Mouse (Mus musculus): ENCODE results near the gene Hdac4. TPM values are rescaled to one million over a fixed set of nuclear protein-coding genes. Genes with fewer than 3 reads are reported as not detected.

The Hdac4 gene
- total RNA-seq, 2 experiments from 2014 or later, result 3.1 to 3.4 TPM

DNA sequence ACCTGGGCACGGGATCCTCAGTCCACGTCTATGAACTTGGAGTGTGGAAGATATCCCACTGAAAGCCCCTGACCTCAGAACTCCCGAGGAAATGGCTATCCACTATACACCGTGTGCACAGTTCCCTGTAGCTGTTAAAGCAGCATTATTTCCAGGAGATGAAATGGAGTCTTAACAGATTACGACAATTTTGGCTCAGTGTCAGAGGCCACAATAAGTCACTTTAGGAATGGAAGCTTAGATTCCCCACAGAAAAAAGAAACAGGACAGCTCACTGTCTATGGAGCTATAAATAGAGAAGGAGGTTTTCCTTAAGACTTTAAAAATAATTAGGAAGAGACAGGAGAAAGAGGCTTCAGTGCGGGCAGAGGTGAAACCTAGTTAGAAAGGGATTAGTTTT lies 120.2 kb downstream of the Hdac4 start:
- ATAC-seq (replicated peaks; ENCODE audit: low FRiP score, poor library complexity, severe bottlenecking), result no peak

- ATAC-seq (replicated peaks; ENCODE audit: low FRiP score, poor library complexity, severe bottlenecking), result no peak
These were observed 120.8 kb downstream of the Hdac4 start for GRCm38 (mm10) chr1:92074655-92075054.

GRCm38 (mm10) chr1:92069932-92070677 lies 125.4 kb downstream of the Hdac4 start:
- no peak for ATAC-seq (replicated peaks; ENCODE audit: low FRiP score, poor library complexity, severe bottlenecking)

DNA sequence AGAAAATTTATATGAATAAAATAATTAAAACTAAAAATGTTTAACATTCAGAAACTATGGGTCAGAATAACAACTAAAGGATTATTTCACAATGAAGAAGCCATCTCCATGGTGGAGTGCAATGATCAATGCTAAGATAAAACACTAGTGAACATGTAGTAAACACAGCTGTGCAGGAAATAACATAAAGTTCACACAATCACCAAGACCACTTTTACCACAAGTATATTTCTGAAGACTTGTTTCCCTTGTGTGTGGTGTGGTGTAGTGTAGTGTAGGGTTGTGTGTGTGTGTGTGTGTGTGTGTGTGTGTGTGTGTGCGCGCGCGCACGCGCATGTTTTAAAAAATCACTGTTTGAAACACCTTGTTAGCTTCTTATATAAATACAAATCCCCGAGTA lies 126.0 kb downstream of the Hdac4 start:
- ATAC-seq (replicated peaks; ENCODE audit: low FRiP score, poor library complexity, severe bottlenecking), result no peak

DNA sequence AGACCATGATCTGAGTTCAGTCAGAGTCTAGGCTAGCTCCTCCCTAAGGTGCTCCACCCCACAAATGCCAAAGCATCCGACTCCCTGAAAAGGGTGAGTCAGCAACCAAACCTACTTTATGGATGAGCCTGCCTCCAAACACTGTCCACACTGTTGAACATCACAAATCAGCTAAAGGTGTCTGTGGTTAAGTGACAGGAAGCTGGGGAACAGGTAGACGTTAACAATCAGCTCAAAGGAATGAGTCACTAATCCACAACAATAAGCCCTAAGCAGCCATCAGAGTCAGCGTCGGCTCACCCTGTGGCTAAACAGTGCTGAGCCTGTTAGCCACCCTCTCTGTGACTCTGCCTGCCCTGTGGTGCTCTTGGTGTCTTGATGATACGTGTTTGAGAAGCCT lies 131.2 kb downstream of the Hdac4 start:
- no peak for ATAC-seq (replicated peaks; ENCODE audit: low FRiP score, poor library complexity, severe bottlenecking)

DNA sequence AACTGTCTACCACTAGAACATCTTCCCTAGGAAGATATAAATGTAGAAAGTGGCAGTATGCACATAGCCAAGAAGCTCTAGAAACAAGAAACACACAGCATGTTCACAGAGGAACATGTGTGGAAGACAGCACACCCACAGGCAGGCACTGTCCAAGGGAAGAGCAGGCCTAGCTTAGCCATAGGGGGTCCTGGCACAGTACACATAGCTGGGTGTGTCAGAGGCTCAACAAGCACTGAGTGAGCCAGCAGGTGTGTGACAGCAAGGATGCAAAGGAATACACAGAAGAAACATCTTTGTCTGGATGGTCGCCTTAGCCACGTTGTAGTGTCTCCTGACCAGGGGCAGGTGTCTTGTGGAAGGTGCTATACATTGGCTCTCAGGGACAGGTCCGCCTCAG lies 132.2 kb downstream of the Hdac4 start:
- no peak for ATAC-seq (replicated peaks; ENCODE audit: low FRiP score, poor library complexity, severe bottlenecking)

DNA sequence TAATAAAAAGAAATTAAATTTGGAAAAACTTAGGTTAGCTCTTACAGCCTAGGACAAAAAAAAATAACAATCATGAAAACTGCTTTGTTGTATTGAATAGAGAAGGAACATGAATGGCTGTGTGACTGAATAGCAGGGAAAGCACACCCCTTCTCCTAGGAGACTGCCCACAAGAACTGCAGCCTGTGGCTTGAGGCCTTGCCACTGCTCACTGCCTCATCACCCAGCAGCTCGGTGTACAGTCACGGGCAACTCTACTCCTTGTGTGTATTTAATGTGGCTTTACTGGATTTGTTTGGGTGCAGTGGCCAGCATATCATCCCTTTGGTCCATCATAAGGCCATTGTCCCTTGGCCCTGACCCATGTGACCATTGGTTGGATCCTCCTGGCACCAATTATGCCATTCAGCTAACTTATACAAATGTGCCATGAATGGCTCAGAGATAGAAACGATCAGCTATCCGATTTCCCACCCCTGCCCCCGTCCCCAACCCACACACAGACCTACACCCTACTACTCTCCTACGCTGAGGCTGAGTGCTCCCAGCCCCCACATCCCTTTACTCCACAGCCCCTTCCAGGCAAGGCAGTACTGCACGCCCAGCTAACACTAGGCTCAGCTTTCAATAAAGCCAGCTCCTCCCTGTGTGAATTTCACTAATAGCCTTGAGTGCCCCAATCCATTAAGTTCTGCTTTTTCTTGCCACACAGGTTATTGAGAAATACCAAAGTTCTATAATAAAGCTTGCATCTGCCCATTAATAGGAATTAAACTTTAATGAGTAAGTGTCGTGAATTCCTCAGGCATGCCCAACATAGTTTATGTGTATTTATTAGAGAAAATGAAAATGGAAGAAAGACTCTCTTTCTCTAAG lies 134.1 kb downstream of the Hdac4 start:
- ATAC-seq (replicated peaks; ENCODE audit: low FRiP score, poor library complexity, severe bottlenecking), result no peak

GRCm38 (mm10) chr1:92060532-92061064 lies 134.9 kb downstream of the Hdac4 start:
- ATAC-seq (replicated peaks; ENCODE audit: low FRiP score, poor library complexity, severe bottlenecking), result no peak

DNA sequence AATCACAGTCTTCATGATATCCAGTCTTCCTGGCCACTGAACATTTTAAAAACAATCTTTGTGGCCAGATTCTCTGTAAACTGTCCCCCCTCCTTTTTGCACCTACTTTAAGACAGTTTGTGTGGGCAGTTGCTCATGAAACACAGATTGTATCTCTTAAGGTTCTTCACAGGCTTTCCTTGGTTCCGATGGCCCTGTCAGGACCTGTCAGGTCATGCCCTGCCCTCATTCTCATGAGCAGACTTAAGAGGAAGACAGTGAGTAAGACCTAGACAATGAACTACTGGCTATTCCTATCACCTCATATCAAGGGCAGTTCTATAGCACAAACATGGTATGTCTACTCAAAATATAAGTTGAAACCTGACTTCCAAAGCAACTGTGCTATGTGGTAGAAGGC lies 135.9 kb downstream of the Hdac4 start:
- ATAC-seq (replicated peaks; ENCODE audit: low FRiP score, poor library complexity, severe bottlenecking), result no peak

GRCm38 (mm10) chr1:92058731-92059425 lies 136.6 kb downstream of the Hdac4 start:
- ATAC-seq (replicated peaks; ENCODE audit: low FRiP score, poor library complexity, severe bottlenecking), result no peak

- no peak for ATAC-seq (replicated peaks; ENCODE audit: low FRiP score, poor library complexity, severe bottlenecking)
These were observed 138.4 kb downstream of the Hdac4 start for GRCm38 (mm10) chr1:92057068-92057467.

DNA sequence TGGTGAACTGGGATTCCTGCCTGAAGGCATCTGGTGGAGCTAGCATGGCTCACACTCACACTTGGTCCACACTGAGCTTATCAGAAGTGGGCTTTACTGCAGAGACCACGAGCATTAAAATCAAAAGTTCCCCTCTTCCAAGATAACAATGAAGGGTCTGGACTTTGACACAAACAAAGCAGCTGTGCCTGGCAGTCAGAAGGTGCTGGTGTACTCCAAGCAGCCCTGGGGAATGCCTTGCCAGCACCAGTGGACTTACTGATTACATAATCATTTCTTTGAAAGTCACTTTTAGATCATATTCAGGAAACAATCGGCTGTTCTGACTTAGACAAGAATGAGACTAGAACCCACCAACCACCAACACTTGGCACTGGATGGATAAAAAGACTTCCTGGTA lies 140.3 kb downstream of the Hdac4 start:
- no peak for ATAC-seq (replicated peaks; ENCODE audit: low FRiP score, poor library complexity, severe bottlenecking)

GRCm38 (mm10) chr1:92052190-92052589 lies 143.3 kb downstream of the Hdac4 start:
- ATAC-seq (replicated peaks; ENCODE audit: low FRiP score, poor library complexity, severe bottlenecking), result no peak

DNA sequence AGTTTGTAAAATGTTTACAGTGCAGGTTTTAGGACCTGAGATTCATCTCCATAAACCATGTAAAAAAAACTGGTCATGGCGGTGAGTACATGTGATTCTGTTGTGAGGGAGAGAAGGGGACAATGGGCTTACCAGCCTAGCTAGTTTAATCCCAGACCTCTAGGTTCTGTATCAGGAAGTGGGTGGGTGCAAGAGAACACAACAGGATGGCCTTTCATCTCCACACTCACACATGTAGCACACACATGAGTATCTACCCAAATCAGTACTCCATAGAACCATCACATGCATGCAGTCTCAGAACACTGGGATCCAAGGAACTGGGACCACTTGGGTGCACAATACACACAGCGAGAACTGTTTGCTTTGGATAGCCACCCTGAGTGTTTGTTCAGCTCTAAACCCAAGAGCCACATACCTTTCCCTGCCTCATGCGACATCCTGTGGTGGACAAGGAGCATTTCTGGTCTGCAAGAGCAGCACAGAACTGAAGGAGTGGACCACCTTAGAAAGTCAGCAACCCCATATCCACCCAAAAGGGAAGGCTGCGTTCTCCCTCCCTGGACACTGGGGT lies 143.9 kb downstream of the Hdac4 start:
- ATAC-seq (replicated peaks; ENCODE audit: low FRiP score, poor library complexity, severe bottlenecking), result no peak

DNA sequence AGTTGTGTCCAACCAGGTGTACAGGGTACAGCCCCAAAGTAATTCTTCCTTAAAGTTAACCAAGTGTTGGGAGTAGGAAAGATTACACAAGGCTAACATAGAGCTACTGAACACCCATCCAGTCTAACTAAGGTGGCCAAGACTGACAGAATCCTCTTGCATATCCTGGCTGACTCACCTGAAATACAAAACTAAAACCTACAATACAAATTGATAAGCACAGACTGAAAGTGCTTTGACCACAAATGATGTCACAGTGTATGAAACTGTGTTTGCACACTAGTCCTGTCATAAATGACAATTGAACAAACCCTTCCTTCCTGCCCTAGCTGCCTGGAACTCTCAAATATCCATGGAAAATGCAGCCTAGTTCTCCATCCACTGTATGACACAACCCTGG lies 144.5 kb downstream of the Hdac4 start:
- ATAC-seq (replicated peaks; ENCODE audit: low FRiP score, poor library complexity, severe bottlenecking), result no peak

- no peak for ATAC-seq (replicated peaks; ENCODE audit: low FRiP score, poor library complexity, severe bottlenecking)
These were observed 144.9 kb downstream of the Hdac4 start for GRCm38 (mm10) chr1:92050566-92050965.

DNA sequence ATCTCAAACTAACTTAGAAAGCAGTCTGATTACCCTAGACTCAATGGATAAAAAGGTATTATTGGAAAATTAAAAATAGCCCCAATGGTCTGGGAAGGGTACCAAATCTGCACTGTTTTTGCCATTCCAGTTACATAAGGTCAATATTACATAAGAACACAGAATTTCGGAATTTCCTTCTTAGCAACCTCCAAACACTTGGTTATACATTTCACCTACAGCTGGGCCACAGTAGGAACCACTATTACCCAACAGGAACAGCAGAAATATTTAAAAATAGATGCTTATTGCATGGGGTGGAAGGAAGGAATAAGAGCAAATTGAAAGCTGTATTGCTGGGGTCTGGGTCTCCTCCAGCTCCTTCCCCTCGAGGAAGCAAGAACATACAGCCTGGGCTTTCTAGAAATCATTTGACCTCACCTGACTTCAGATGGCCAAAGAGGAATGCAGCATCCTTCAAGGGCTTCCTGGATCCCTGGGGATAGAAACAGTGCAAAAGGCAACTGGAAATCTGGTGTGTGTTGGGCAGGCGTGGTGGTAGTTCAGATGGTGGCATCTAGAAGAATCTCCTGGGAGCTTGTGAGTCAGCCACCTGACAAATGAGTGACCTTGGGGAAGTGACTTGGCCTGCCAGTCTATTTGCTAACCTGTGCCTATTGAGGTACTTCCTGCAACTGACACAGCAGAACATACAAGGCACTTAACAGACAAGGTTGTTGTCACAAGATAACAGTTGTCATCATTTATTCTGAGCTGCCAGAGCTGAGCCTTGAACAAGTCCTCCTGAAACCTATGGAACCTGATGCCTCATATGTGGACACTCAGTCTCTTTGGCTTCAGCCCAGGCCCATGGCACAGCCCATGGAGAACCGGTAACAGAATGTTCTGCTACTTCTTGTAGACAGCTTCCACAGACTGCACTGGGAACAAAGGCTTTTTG lies 146.8 kb downstream of the Hdac4 start:
- no peak for ATAC-seq (replicated peaks; ENCODE audit: low FRiP score, poor library complexity, severe bottlenecking)

GRCm38 (mm10) chr1:92045671-92046070 lies 149.8 kb downstream of the Hdac4 start:
- no peak for ATAC-seq (replicated peaks; ENCODE audit: low FRiP score, poor library complexity, severe bottlenecking)

DNA sequence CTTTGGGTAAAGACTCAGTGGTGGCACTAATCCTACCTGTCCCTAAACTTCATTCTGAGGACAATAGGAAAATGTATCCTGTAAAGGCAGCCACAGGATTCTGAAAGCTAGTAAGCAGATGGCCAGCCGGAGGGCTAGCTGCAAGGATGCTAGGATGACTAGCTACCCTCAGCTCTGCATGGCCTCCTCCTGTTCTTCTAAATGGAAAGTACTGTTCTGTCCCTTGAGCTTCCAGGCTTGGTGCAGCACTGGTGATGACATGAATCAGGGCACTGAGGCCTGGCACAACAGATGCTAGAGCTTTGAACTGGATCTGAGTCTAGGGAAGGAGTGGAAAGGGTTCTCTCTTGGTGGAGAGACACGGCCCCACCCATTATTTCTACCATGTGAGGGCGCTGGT lies 150.6 kb downstream of the Hdac4 start:
- no peak for ATAC-seq (replicated peaks; ENCODE audit: low FRiP score, poor library complexity, severe bottlenecking)
